Mouse (Mus musculus): ENCODE data around the gene H2-Q7.
"Not testable (repeated sequence)": the region's sequence is repeated elsewhere in the genome, so short reads cannot be mapped to it uniquely, and the experiment has no call there.

- TF ChIP-seq CTCF (IDR thresholded peaks at IDR 0.05; ENCODE audit: borderline replicate concordance, insufficient read depth, low read depth, low read length); POLR2A (IDR thresholded peaks at IDR 0.05; ENCODE audit: borderline replicate concordance, insufficient read depth, low read length): not testable (repeated sequence)
Observed at GRCm38 (mm10) chr17:35444510-35444909, 5.6 kb downstream of the H2-Q7 start.
